33 mouse cellular contexts compared by ENCODE assay signal in genomic region chr1:170134264-170134663, GRCm38 (mm10). TPM values are rescaled to one million over a fixed set of nuclear protein-coding genes. Genes with fewer than 3 reads are reported as not detected.
"Had no signal": no experiment of that assay in that cellular context is flagged by ENCODE, and none has a peak within 500 bp of the region (broad histone marks: within the 10 kb centered on the region; RNA-seq: fewer than 3 reads in every experiment).

No protein-coding gene starts in this region.

- DNase-seq: left cerebral cortex, postnatal 4 days; liver; liver, embryonic 13.5 days; liver, postnatal 0 days; lung, adult 18-20 months; lung, adult 2 months; lung, embryonic 14.5 days; lung, postnatal 10 days; lung, postnatal 14 days; lung, postnatal 36 days; lung, postnatal 4 days had no signal

- H3K4me2 ChIP-seq: limb, embryonic 12.5 days; limb, embryonic 13.5 days; limb, embryonic 15.5 days; liver, embryonic 11.5 days; liver, embryonic 12.5 days; liver, embryonic 13.5 days; liver, embryonic 15.5 days; lung, embryonic 14.5 days; lung, embryonic 15.5 days; midbrain, embryonic 12.5 days; midbrain, embryonic 13.5 days; midbrain, embryonic 15.5 days; neural tube, embryonic 12.5 days had no signal

- H3K36me3 ChIP-seq: limb, embryonic 10.5 days; limb, embryonic 12.5 days; limb, embryonic 13.5 days; limb, embryonic 15.5 days; liver, embryonic 12.5 days; liver, embryonic 13.5 days; liver, embryonic 15.5 days; lung, embryonic 15.5 days; midbrain, embryonic 10.5 days; midbrain, embryonic 12.5 days; midbrain, embryonic 13.5 days; midbrain, embryonic 15.5 days; neural tube, embryonic 12.5 days had no signal

- H3K27me3 ChIP-seq: limb, embryonic 12.5 days; limb, embryonic 13.5 days; limb, embryonic 15.5 days; liver, embryonic 12.5 days; liver, embryonic 13.5 days; liver, embryonic 15.5 days; lung, embryonic 15.5 days; midbrain, embryonic 12.5 days; midbrain, embryonic 13.5 days; midbrain, embryonic 15.5 days; neural tube, embryonic 12.5 days had no signal

- H3K4me3 ChIP-seq: limb, embryonic 10.5 days; limb, embryonic 12.5 days; limb, embryonic 13.5 days; limb, embryonic 15.5 days; liver, embryonic 12.5 days; liver, embryonic 13.5 days; liver, embryonic 15.5 days; lung, embryonic 15.5 days; megakaryocyte, embryonic 14.5 days; midbrain, embryonic 10.5 days; midbrain, embryonic 12.5 days; midbrain, embryonic 13.5 days; midbrain, embryonic 15.5 days; myocyte; neural tube, embryonic 12.5 days had no signal

- H3K9me3 ChIP-seq: limb, embryonic 10.5 days; limb, embryonic 12.5 days; limb, embryonic 13.5 days; limb, embryonic 15.5 days; liver, embryonic 12.5 days; liver, embryonic 13.5 days; liver, embryonic 15.5 days; lung, embryonic 15.5 days; megakaryocyte, embryonic 14.5 days; midbrain, embryonic 10.5 days; midbrain, embryonic 12.5 days; midbrain, embryonic 13.5 days; midbrain, embryonic 15.5 days; neural tube, embryonic 12.5 days had no signal

- H3K9ac ChIP-seq: limb, embryonic 12.5 days; limb, embryonic 13.5 days; limb, embryonic 15.5 days; liver, embryonic 12.5 days; liver, embryonic 13.5 days; liver, embryonic 14.5 days; liver, embryonic 15.5 days; liver, postnatal 0 days; lung, embryonic 14.5 days; lung, embryonic 15.5 days; midbrain, embryonic 12.5 days; midbrain, embryonic 13.5 days; midbrain, embryonic 15.5 days; neural tube, embryonic 12.5 days had no signal

- H3K27ac ChIP-seq: limb, embryonic 10.5 days; limb, embryonic 12.5 days; limb, embryonic 13.5 days; limb, embryonic 15.5 days; liver, embryonic 12.5 days; liver, embryonic 13.5 days; liver, embryonic 14.5 days; liver, embryonic 15.5 days; lung, embryonic 15.5 days; macrophage; midbrain, embryonic 10.5 days; midbrain, embryonic 12.5 days; midbrain, embryonic 13.5 days; midbrain, embryonic 15.5 days; neural tube, embryonic 12.5 days had no signal

- ATAC-seq: liver, embryonic 12.5 days; liver, postnatal 0 days; lung, postnatal 0 days; midbrain, embryonic 13.5 days; midbrain, embryonic 15.5 days; midbrain, embryonic 16.5 days had no signal

- H3K4me1 ChIP-seq: limb, embryonic 10.5 days; limb, embryonic 12.5 days; limb, embryonic 13.5 days; limb, embryonic 15.5 days; liver, embryonic 12.5 days; liver, embryonic 13.5 days; liver, embryonic 15.5 days; lung, embryonic 15.5 days; midbrain, embryonic 10.5 days; midbrain, embryonic 12.5 days; midbrain, embryonic 13.5 days; midbrain, embryonic 15.5 days; neural tube, embryonic 12.5 days had no signal

RNA-seq across cellular contexts. Expression of gene Ddr2, which starts 23.7 kb away (rescaled TPM):
- total RNA-seq: megakaryocyte progenitor cell, adult 5-6 weeks; megakaryocyte-erythroid progenitor cell, adult 5-6 weeks; monocyte, adult 5-6 weeks had no signal
